Mouse (Mus musculus) cerebellum, postnatal 10 days (tissue): Measurements from ENCODE around the gene Ssb.
"Not testable (repeated sequence)": the region's sequence is repeated elsewhere in the genome, so short reads cannot be mapped to it uniquely, and the experiment has no call there.

ENCODE experiments used
- DNase-seq, 2 experiments: peaks; one replicate each; pipeline ENCODE4 v3.0.0; 2021; ENCODE audit warnings: mixed read lengths in 2 of 2

Gene Ssb

GRCm38 (mm10) chr2:69883990-69884391, 22.6 kb downstream of the Ssb start:
- DNase-seq: no peak

DNA sequence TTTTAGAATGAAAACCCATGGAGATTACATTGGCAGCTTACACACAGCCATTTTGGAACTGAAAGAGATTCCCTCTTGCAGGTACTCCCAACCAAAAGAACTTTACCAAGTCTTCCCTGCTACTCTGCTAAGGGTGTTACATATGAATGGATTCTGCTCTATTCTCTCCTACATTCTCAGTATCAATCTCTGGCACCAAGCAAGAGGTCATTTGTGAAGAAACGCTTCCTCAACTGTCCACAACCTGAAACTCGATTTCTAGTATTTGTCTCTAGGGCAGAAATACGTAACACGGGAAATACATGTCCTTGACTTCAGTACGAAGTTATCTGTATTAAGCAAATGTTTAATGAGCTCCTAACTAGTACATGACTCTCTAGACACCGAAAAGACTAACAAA, 23.2 kb downstream of the Ssb start:
- DNase-seq: no peak

DNA sequence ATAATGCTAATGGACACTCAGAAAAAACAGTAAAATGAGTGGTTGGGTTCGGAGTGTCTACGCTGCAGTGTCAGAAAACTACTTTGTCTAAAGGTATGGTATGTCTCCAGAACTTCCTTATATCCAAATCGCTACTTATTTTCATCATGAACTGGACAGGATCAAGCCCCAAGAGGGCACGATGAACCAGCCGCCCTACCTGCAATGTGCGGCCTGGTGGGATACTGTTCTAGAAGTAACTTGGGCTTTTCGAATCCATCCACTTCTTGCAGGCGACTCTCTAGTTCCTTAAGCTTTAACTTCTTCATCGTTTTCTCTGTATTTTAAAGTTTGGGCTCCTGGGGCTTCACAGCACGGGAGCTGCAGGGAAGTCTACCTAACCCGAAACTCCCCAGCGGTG, 23.7 kb downstream of the Ssb start:
- no peak for DNase-seq

GRCm38 (mm10) chr2:69885451-69886305, 24.3 kb downstream of the Ssb start, which contains the start of gene Mettl5:
Gene Mettl5 (minus strand): TSS chr2:69885615.
- DNase-seq: peak; percentile 94 to 95

DNA sequence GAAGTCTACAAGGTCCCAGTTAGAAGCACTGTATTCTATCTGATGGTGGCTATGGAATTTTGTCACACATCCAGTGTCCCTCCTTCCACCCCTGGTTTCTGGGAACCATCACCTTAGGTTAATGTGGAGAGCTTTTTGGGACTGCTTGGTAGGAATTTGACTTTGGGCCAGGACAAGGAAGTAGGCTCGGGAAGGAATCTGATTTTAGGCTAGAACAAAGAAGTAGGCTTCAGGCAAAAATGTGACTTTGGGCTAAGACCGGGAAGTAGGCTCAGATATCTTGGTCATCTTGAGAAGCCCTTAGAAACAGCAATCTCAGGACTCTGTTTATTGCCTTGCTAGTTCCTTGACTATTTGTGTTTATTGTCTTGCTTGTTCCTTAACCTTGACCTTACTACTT, 27.6 kb downstream of the Ssb start:
- no peak for DNase-seq

DNA sequence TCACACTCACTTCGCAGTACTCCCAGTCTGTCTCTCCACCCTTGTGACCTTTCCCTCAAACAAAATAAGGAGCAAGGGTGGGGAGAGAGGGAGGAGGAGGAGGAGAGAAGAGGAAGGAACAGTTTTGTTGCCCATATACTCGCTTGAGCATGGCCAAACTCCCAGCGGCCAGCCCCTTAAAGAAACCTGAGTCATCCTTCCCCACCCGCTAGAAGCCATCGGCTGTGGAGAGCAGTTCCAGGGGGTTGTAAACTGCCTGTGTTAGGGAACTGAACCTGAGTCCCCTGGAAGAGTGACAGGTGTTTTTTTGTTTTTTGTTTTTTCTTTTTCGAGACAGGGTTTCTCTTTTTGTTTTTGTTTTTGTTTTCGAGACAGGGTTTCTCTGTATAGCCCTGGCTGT, 29.5 kb downstream of the Ssb start:
- DNase-seq: no peak

- DNase-seq: no peak
Observed at GRCm38 (mm10) chr2:69893145-69893544, 31.8 kb downstream of the Ssb start.

DNA sequence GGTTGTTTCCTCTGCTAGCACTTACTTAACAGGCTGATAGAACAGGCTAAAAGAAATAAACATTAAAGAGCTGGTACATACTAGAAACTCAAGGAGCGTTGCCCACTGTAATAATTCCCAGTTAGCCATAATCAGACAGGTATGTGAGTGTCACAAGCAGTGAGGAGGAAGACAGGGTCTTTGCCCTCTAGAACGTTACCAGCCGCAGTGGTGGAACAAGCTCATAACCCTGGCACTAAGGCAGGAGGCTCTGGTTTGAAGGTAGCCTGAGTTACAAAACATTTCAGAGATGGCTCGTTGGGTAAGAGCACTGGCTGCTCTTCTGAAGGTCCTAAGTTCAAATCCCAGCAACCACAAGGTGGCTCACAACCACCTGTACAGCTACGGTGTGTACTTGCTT, 32.5 kb downstream of the Ssb start:
- DNase-seq: no peak

DNA sequence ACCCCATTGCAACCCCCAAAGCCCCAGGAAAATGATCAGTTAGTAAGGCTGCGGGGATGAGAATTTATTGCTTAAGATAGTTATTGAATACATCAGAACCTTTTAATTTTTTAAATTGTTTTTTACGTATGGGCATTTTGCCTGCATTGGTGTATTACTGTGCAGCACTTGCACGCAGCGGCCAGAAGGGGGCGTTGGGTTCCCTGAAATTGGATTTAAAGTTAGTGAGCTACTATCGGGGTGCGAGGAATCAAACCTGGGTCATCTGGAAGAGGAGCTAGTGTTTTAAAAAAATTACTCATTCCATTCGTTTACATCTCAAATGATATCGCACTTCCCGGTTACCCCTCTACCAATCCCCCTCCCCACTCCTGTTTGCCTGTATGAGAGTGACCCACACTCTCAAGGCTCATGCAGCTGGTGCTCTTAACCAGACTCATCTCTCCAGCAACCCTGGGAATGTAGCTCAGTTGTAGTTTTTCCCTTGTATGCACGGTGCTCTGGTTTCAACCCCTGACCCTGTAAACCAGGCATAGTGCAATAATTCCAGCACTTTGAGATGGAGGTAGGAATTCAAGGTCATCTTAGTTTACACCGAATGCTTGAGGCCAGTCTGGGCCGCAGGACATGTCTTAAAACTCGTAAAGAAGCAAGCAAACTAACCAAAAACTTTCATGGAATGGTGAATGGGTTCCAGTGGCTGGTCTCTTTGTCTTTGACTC, 34.3 kb downstream of the Ssb start:
- DNase-seq: peak in 1 of 2 experiments; percentile 30

GRCm38 (mm10) chr2:69896224-69896581, 34.8 kb downstream of the Ssb start:
- DNase-seq: no peak

DNA sequence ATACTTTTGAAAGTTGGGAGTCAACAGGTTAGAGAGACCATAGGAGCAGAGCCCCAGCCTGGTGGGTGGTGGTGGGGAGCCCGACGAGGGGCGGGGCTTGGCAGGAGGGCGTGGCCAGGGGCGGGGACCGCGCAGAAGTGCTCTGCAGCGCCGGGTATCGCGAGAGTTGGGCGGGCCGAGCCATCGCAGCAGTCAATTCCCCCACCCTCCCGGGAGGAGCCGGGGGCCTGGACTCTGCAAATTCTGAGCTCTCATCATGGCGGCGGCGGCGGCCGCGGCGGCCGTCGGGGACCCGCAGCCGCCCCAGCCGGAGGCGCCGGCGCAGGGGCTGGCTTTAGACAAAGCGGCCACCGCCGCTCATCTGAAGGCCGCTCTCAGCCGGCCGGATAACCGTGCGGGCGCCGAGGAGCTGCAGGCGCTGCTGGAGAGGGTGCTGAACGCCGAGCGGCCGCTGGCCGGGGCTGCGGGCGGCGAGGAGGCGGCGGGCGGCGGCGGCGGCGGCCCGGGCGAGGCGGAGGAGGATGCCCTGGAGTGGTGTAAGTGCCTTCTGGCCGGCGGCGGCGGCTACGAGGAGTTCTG, 35.8 kb downstream of the Ssb start, which contains the start of gene Ubr3:
Ubr3 (plus strand) TSS at position 208 of the 579 bp plus-strand sequence.
- DNase-seq: peak; percentile 99

DNA sequence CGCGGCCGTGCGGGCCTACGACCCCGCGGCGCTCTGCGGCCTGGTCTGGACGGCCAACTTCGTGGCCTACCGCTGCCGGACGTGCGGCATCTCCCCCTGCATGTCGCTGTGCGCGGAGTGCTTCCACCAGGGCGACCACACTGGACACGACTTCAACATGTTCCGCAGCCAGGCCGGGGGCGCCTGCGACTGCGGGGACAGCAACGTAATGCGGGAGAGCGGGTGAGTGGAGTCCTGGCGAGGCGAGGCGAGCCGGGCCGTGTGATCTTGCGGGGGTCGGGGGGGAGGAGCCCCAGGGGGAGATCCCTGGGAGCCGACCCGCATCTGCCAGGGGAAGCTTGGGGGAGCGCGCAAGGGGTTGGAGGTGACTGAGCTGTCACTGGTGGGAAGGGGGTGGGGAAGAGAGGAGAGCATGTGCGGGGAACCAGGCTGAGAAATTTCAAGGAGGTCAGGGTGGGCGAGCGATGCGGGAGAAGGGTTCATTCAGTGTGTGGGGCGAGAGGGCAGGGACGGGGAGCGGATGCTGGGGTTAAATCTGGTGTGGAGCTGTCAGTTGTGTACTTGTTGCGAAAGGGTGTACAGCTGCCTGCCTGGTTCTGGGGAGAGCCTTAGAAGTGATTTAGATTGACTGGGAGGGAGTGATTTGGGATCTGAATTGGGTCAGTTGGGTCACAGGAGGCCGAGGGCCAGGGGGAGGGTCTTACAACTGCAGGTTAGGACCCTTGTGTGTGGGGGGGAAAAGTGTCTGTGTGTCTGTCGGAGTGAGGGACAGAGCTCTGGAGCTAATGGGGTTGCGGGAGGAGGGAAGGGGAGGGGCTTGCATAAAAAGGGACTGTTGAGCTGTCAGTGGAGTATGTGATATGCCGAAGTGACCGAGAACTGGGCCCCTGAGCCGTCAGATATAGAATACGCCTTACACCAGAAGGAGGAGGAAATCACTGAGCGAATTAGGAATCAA, 36.5 kb downstream of the Ssb start:
- peak; percentile 60 to 66 for DNase-seq

DNA sequence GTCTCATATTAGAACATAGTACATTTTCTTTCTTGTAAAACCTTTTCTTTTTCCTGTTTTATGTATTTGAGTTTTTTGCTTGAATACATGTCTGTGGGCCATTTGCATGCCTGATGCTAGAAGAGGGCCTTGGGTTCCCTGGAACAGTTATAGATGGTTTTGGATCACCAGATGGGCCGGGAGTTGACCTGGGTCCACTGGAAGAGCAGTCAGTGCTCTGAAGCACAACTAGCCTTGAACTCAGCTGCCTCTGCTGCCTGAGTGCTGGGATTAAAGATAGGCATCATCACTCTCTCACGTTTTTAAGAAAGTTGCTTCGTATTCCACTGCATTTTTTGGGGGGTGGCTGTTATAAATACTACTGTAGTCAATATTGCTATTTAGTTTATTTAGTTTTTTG, 42.2 kb downstream of the Ssb start:
- no peak for DNase-seq

- DNase-seq: not testable (repeated sequence)
Observed at GRCm38 (mm10) chr2:69907394-69907793, 46.0 kb downstream of the Ssb start.

DNA sequence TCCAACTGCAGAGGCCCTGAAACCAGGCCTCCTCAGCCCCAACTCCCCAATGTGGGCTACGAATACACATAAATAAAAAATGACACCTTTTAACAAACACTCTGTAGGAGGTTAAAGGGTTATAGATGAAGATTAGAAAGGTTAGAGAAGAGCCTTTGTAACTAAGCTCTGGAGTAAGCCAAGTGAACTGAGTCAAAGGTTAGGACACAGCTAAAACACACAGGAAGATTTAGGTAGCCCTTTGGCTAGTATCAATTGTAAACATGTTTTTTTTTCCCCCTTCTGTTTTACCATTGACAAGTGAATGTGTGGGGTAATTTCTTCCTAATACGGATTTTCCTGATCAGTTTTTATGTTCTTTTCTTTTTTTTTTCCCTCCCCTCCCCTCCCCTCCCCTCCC, 51.4 kb downstream of the Ssb start:
- no peak for DNase-seq

DNA sequence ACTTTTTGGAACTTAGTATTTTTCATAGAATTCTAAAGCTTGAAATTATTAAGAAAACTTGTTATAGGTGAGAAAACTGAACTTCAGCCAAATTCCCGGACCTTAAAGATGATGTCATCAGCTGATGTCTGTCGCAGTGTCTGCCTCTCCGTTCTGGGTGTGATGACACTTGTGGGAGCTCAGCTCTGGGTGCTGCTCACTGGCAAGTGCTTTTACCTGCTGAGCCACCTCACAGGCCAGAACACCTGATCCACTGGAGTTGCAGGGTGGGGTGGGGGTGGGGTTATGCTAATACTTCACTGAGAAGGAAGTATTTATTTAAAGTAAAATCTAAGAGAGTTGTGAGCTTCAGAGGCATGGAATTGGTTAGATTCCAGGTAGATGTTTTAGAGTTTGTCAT, 55.9 kb downstream of the Ssb start:
- DNase-seq: no peak
